Mouse (Mus musculus) hindbrain, embryonic 11.5 days (tissue): ENCODE measurements at regions not wholly inside any gene's neighbourhood (a gene's known extent, or its start where the extent isn't known, plus 50 kb on each side); places are given as distances from the start of the nearest gene placed in this dataset.

Experiments
- ATAC-seq: fragments of 200-750 bp; cut with Nextera tagmentation; 2 replicates; pipeline ENCODE4 v1.8.0; 2017; ENCODE audit warnings: mild to moderate bottlenecking, moderate TSS enrichment, moderate library complexity; ENCODE audit not compliant: low FRiP score
- DNase-seq: peaks from one replicate; pipeline ENCODE4 v3.0.0-alpha.2; 2015; ENCODE audit warnings: low spot score
- H3K27ac ChIP-seq: fragments of 300-500 bp; sonication (generic); 2 replicates; pipeline ENCODE4 v1.5.1; 2014; ENCODE audit warnings: mild to moderate bottlenecking, low read depth, low read length
- H3K27me3 ChIP-seq: fragments of 300-500 bp; sonication (generic); 2 replicates; pipeline ENCODE4 v1.6.1; 2014; ENCODE audit warnings: mild to moderate bottlenecking, low read length, moderate library complexity, mixed read lengths; ENCODE audit not compliant: control insufficient read depth, insufficient read depth
- H3K36me3 ChIP-seq: fragments of 300-500 bp; sonication (generic); 2 replicates; pipeline ENCODE4 v1.6.1; 2014; ENCODE audit warnings: mild to moderate bottlenecking, low read length, moderate library complexity, mixed read lengths; ENCODE audit not compliant: control insufficient read depth, insufficient read depth
- H3K4me1 ChIP-seq: fragments of 300-500 bp; sonication (generic); replicated peaks from 2 replicates; pipeline ENCODE4 v1.6.1; 2014; ENCODE audit warnings: low read length, mixed read lengths; ENCODE audit not compliant: control insufficient read depth, insufficient read depth
- H3K4me2 ChIP-seq: fragments of 300-500 bp; sonication (generic); replicated peaks from 2 replicates; pipeline ENCODE4 v1.6.1; 2014; ENCODE audit warnings: mild to moderate bottlenecking, low read depth, low read length
- H3K4me3 ChIP-seq: fragments of 300-500 bp; sonication (generic); 2 replicates; pipeline ENCODE4 v1.5.1; 2014; ENCODE audit warnings: low read depth, low read length
- H3K9ac ChIP-seq: fragments of 300-500 bp; sonication (generic); 2 replicates; pipeline ENCODE4 v1.6.1; 2014; ENCODE audit warnings: low read depth, low read length
- H3K9me3 ChIP-seq: fragments of 300-500 bp; sonication (generic); 2 replicates; pipeline ENCODE4 v1.6.1; 2016; ENCODE audit warnings: low read length; ENCODE audit not compliant: control insufficient read depth
- WGBS: fragments of 180-500 bp; shearing (Covaris S2); extraction: QIAGEN DNeasy Blood & Tissue Kit; methylation state at CpG from one replicate; pipeline ENCODE4 v1.1.7; 2014; 5-methylcytosine and 5-hydroxymethylcytosine counted together

DNA sequence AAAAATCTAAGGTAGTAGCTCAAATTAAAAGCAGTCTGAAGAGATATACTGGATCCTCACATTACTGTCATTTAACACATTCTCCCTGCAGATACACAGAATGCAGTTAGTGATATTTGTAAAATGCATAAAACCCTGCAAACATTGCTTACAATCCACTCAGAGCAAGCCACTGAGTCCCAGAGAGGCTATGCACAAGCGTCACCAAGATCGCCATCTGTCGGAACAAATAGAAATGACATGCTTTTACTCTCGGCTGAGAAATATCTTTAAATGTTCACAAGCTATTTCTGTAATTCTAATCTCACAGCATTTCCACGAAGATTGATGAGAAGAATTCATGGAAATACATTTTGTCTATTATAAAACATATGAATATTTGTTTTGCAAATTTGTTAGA, 139.7 kb upstream of the Steap4 start:
- H3K4me2 ChIP-seq, result no peak overlapping the region
- H3K27me3 ChIP-seq, result no peaks in the 10 kb centered on the region
- H3K36me3 ChIP-seq, result no peaks in the 10 kb centered on the region
- no peak overlapping the region for H3K9ac ChIP-seq
- DNase-seq (peak; percentile 45), ATAC-seq (no peak)
- H3K4me3 ChIP-seq, result no peak overlapping the region
- no peaks in the 10 kb centered on the region for H3K4me1 ChIP-seq
- no peaks in the 10 kb centered on the region for H3K9me3 ChIP-seq
- no peak overlapping the region for H3K27ac ChIP-seq
- 29% methylated on average over 5 of the region's 5 CpGs for WGBS

- 80% methylated on average over 3 of the region's 3 CpGs for WGBS
- no peak for ATAC-seq
- no peak overlapping the region for H3K4me3 ChIP-seq
Measured at GRCm38 (mm10) chr5:7821700-7822099, 138.6 kb upstream of the Steap4 start.

GRCm38 (mm10) chr5:7829618-7830017, 130.6 kb upstream of the Steap4 start:
- ATAC-seq, result no peak
- Histone ChIP-seq H3K9me3 (no peaks in the 10 kb centered on the region), H3K27ac (no peak overlapping the region), H3K4me1 (no peaks in the 10 kb centered on the region), H3K27me3 (no peaks in the 10 kb centered on the region), H3K4me3 (no peak overlapping the region), H3K9ac (no peak overlapping the region), H3K36me3 (no peaks in the 10 kb centered on the region), H3K4me2 (no peak overlapping the region)
- WGBS, result 84% methylated on average over 3 of the region's 3 CpGs
- no peak for DNase-seq

More at GRCm38 (mm10) chr5:7821700-7822099, 138.6 kb upstream of the Steap4 start:
- Histone ChIP-seq H3K4me1 (no peaks in the 10 kb centered on the region), H3K4me2 (no peak overlapping the region), H3K36me3 (no peaks in the 10 kb centered on the region), H3K27ac (no peak overlapping the region), H3K9ac (no peak overlapping the region), H3K9me3 (no peaks in the 10 kb centered on the region), H3K27me3 (no peaks in the 10 kb centered on the region)
- no peak for DNase-seq

DNA sequence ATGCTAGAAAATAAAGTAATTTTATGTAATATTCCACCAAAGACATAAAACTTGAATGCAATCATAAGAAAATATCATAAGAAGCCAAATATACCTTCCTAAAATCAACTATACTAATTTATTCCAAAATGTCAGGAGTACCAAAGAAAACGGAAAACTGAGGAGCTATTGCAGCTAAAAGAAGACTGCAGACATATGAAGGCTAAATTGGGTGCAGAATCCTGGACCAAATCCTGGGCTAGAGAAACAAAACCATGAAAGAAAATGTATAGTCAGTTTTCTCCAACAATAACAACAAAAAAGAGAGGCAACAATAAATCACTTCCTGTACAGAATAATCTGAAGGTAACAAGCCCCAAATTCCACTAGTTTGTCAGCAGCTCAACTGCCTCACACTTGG, 126.4 kb upstream of the Steap4 start:
- WGBS, result 88% methylated on average over 1 of the region's 1 CpGs
- DNase-seq, result no peak
- Histone ChIP-seq H3K9ac (no peak overlapping the region), H3K4me2 (no peak overlapping the region), H3K9me3 (no peaks in the 10 kb centered on the region), H3K4me1 (no peaks in the 10 kb centered on the region), H3K4me3 (no peak overlapping the region), H3K27me3 (no peaks in the 10 kb centered on the region), H3K36me3 (no peaks in the 10 kb centered on the region), H3K27ac (no peak overlapping the region)
- no peak for ATAC-seq

- no peaks in the 10 kb centered on the region for H3K36me3 ChIP-seq
- no peaks in the 10 kb centered on the region for H3K4me1 ChIP-seq
- 94% methylated on average over 2 of the region's 2 CpGs for WGBS
- no peaks in the 10 kb centered on the region for H3K9me3 ChIP-seq
- H3K4me3 ChIP-seq, result no peak overlapping the region
- no peak for ATAC-seq
- H3K27me3 ChIP-seq, result no peaks in the 10 kb centered on the region
- DNase-seq, result no peak
- no peak overlapping the region for H3K4me2 ChIP-seq
- H3K9ac ChIP-seq, result no peak overlapping the region
- H3K27ac ChIP-seq, result no peak overlapping the region
Measured at GRCm38 (mm10) chr5:7863047-7863446, 97.2 kb upstream of the Steap4 start.

DNA sequence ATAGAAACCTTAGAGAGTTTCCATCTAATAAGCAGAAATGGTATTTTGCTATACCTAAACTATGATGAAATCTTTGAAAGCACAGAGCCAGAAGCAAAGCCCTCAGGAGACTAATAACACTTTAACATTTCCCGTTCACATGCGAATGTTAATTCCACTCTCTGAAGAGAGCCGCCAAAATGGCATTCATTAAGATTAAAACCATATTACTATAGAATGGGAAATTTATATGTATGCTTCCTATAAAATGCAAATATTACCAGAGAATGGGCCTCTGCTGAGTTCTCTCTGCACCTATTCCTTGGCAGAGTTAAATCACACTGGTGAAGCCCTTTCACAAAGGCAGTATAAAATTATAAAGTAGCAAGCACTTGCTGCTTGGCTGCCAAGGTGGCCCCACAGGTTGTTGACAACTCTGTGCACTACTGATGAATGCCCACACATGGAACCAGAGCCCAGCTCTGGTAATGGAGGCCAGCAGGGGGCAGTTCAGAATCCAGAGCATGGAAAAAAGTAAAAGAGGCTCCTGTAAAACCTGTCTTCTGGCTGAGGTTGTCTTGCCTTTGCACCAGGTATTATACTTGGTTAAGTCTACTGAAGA, 94.1 kb upstream of the Steap4 start:
- no peaks in the 10 kb centered on the region for H3K36me3 ChIP-seq
- WGBS, result 92% methylated on average over 3 of the region's 3 CpGs
- ATAC-seq, result no peak
- no peak overlapping the region for H3K9ac ChIP-seq
- H3K4me3 ChIP-seq, result no peak overlapping the region
- H3K27ac ChIP-seq, result no peak overlapping the region
- H3K27me3 ChIP-seq, result no peaks in the 10 kb centered on the region
- no peak overlapping the region for H3K4me2 ChIP-seq
- DNase-seq, result no peak
- no peaks in the 10 kb centered on the region for H3K9me3 ChIP-seq
- no peaks in the 10 kb centered on the region for H3K4me1 ChIP-seq

DNA sequence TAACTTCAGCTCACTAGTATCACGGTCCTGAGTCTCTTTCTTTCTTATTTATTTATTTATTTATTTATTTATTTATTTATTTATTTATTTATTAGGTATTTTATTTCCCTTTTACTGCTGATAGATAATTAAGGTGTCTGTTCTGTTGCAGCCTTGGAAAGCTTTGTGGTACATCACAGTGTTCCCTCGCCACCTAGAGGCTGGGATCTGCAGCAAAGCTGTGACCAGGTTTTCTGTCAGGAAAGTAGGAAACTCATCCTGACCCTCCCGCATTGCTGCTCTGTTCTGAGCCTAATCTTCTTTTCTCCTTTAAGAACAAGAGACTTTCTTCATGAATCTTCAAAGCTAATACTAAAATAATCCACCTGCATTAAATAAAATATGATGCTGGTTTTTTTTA, 60.7 kb upstream of the Steap4 start:
- no peak overlapping the region for H3K27ac ChIP-seq
- H3K9ac ChIP-seq, result no peak overlapping the region
- ATAC-seq (no peak), DNase-seq (peak; percentile 27)
- WGBS, result 70% methylated on average over 3 of the region's 3 CpGs
- no peaks in the 10 kb centered on the region for H3K9me3 ChIP-seq
- no peak overlapping the region for H3K4me3 ChIP-seq
- H3K4me2 ChIP-seq, result no peak overlapping the region
- no peaks in the 10 kb centered on the region for H3K4me1 ChIP-seq
- H3K27me3 ChIP-seq, result no peaks in the 10 kb centered on the region
- H3K36me3 ChIP-seq, result no peaks in the 10 kb centered on the region
